Mouse (Mus musculus): Measurements from ENCODE around the gene Prkci. TPM values are rescaled to one million over a fixed set of nuclear protein-coding genes. Genes with fewer than 3 reads are reported as not detected.

Prkci gene
- polyA plus RNA-seq, 1 experiment from 2014 or later, result 3.8 TPM

DNA sequence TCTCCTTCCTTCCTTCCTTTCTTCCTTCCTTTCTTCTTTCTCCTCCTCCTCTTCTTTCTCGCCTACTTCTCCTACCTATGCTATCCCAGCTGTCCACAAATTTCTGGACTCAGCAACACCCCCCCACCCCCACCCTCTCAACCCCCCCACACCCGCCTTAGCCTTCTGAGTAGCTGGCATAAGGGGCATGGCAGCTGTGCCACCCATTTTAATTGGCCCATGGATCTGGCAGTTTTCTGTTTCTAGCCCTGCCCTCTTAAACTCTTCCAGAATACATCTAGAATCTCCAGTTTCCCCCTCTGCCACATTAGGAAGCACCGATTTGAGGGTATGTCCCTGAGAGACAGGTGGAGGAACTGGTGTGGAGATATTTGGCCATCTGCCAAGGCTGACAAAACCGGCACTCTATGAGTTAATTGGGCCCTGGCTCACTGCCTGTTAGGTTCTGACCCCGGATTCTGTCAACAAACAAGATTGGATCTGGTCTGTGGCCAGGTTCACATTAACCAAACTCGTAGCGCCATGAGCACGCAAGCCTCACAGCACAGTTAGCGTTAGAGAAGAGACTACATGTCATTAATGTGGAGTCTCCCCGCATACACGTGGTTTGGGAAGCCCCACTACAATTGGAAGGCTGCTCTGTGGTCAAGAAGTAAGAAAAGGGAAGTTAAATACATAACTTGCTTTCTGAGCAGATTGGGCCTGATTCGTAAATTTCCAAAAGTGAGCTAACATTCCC lies 88.1 kb downstream of the Prkci start:
- 12% methylated on average over 12 of the region's 12 CpGs for WGBS (ENCODE audit: insufficient replicate concordance)
- H3K9ac ChIP-seq (replicated peaks), result no peak overlapping the region
- ATAC-seq, result peak; percentile 75
- H3K9me3 ChIP-seq (ENCODE audit: low read length), result no peaks in the 10 kb centered on the region
- no peaks in the 10 kb centered on the region for H3K27me3 ChIP-seq (ENCODE audit: insufficient read depth, low read length)
- no peak for TF ChIP-seq CTCF (IDR thresholded peaks at IDR 0.05; ENCODE audit: low read depth)
- no peak; the same call in 1 of the 2 replicates for TF ChIP-seq EP300 (IDR thresholded peaks at IDR 0.05; ENCODE audit: low read depth)
- H3K4me1 ChIP-seq (ENCODE audit: insufficient read depth), result peaks cover 25% of the 10 kb centered on the region
- H3K36me3 ChIP-seq (replicated peaks; ENCODE audit: insufficient read depth, low read length), result no peaks in the 10 kb centered on the region
- peak overlapping the region; percentile 75 for H3K27ac ChIP-seq (ENCODE audit: low read depth)
- H3K4me3 ChIP-seq (ENCODE audit: low read depth, low read length), result no peak overlapping the region
- H3K4me2 ChIP-seq (ENCODE audit: low read depth, low read length), result peak overlapping the region; percentile 27; the same call in 1 of the 2 replicates
- peak; percentile 77 for DNase-seq

DNA sequence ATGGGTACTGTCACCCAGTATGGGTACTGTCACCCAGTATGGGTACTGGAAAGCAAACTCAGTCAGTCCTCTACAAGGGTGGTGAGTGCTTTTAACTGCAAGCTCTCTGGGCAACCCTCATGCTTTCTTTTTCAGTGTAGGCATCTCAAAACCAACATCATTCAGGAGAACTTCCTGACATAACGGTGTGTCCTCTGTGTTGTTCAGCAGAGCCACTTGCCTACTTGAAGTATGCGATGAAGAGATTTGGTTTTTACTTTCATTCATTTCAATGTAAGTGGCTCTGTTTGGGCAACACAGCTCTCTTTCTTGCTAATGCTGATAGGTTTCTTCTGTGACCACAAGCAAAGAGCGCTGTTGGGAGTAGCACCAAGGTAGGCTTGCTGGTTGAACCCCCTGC lies 89.5 kb downstream of the Prkci start:
- H3K4me3 ChIP-seq (ENCODE audit: low read depth, low read length), result no peak overlapping the region
- H3K27ac ChIP-seq (ENCODE audit: low read depth), result no peak overlapping the region
- no peak for ATAC-seq
- H3K9me3 ChIP-seq (ENCODE audit: low read length), result no peaks in the 10 kb centered on the region
- no peak overlapping the region for H3K9ac ChIP-seq (replicated peaks)
- no peak for DNase-seq
- peaks cover 31% of the 10 kb centered on the region for H3K4me1 ChIP-seq (ENCODE audit: insufficient read depth)
- H3K36me3 ChIP-seq (replicated peaks; ENCODE audit: insufficient read depth, low read length), result no peaks in the 10 kb centered on the region
- H3K27me3 ChIP-seq (ENCODE audit: insufficient read depth, low read length), result no peaks in the 10 kb centered on the region
- H3K4me2 ChIP-seq (ENCODE audit: low read depth, low read length), result no peak overlapping the region
- no peak for TF ChIP-seq CTCF (IDR thresholded peaks at IDR 0.05; ENCODE audit: low read depth)
- TF ChIP-seq EP300 (IDR thresholded peaks at IDR 0.05; ENCODE audit: low read depth), result no peak
- WGBS (ENCODE audit: insufficient replicate concordance), result 84% methylated on average over 3 of the region's 3 CpGs

DNA sequence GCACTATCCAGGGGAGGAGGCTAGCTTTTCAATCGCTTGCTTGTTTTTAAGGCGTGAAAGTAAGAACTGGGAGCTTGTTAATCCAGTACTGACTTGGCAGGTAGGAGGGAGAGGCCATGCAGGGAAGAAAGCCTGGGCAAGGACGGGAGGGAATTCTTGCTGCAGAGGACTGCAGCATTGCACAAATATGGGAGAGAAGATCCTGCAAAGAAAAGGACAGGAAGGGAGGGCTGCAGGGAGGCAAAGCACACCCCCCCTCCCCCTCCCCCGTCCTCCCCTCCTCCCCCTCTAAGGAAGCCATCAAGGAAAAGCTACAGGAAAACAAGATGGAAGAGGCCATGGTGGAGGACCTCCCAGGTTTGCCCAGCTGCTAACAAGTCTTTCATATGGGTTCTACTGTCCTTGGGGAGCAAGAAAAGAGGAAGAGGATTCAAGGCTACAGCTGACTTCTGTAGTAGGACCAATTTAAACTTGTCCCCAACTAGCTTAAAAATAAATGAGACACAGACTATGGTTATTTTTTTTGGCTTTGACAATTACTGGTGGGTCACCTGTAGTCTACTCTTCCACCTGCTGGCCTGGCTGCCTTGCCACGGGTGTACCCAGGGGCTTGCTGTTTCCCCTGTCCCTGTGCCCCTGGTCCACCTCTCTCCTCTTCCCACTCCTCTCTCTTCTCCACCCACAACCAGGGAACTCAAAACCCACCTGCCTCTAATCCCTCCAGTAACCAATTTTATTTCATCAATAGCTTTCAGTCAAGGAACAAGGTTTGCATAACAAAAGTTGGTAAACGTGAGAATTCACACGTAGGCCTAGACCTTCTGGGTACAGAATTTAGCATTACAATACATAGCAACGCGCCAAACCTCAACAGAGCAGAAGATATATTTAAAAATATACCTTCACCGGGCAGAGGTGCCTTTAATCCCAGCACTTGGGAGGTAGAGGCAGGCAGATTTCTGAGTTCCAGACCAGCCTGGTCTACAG lies 93.5 kb downstream of the Prkci start:
- ATAC-seq (no peak), DNase-seq (no peak)
- Histone ChIP-seq H3K9me3 (ENCODE audit: low read length) (no peaks in the 10 kb centered on the region), H3K4me2 (ENCODE audit: low read depth, low read length) (no peak overlapping the region), H3K4me3 (ENCODE audit: low read depth, low read length) (no peak overlapping the region), H3K27me3 (ENCODE audit: insufficient read depth, low read length) (no peaks in the 10 kb centered on the region), H3K36me3 (replicated peaks; ENCODE audit: insufficient read depth, low read length) (no peaks in the 10 kb centered on the region), H3K4me1 (ENCODE audit: insufficient read depth) (peaks cover 33% of the 10 kb centered on the region), H3K27ac (ENCODE audit: low read depth) (0 out of 2 replicates have a peak overlapping the region, but pooled peaks have one; percentile 55), H3K9ac (replicated peaks) (no peak overlapping the region)
- TF ChIP-seq CTCF (IDR thresholded peaks at IDR 0.05; ENCODE audit: low read depth) (no peak), EP300 (IDR thresholded peaks at IDR 0.05; ENCODE audit: low read depth) (no peak)
- 59% methylated on average over 10 of the region's 10 CpGs for WGBS (ENCODE audit: insufficient replicate concordance)

DNA sequence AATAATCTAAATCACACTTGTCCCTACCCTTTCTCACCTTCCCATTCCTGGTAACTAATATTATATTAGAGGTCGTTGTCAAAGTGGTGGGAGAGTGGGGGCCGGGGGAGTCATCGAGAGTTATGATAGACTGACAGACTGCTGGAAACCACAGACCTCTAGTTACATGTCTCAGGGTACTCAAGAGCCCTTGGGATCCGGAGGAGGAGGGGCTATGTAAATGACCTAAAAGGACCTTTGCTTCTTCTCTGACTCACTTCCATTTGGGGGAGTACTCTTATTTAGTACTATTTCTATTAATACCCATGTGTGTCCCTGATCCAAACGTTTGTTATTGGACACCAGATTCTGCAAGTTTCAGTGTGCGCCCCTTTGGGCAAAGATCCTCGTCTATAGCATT lies 94.4 kb downstream of the Prkci start:
- H3K4me3 ChIP-seq (ENCODE audit: low read depth, low read length), result no peak overlapping the region
- no peak overlapping the region for H3K9ac ChIP-seq (replicated peaks)
- H3K9me3 ChIP-seq (ENCODE audit: low read length), result no peaks in the 10 kb centered on the region
- no peak overlapping the region for H3K4me2 ChIP-seq (ENCODE audit: low read depth, low read length)
- H3K27me3 ChIP-seq (ENCODE audit: insufficient read depth, low read length), result no peaks in the 10 kb centered on the region
- no peak for TF ChIP-seq CTCF (IDR thresholded peaks at IDR 0.05; ENCODE audit: low read depth)
- TF ChIP-seq EP300 (IDR thresholded peaks at IDR 0.05; ENCODE audit: low read depth), result no peak
- no peak overlapping the region for H3K27ac ChIP-seq (ENCODE audit: low read depth)
- no peaks in the 10 kb centered on the region for H3K36me3 ChIP-seq (replicated peaks; ENCODE audit: insufficient read depth, low read length)
- 37% methylated on average over 7 of the region's 7 CpGs for WGBS (ENCODE audit: insufficient replicate concordance)
- peaks cover 28% of the 10 kb centered on the region for H3K4me1 ChIP-seq (ENCODE audit: insufficient read depth)
- DNase-seq (no peak), ATAC-seq (no peak)

GRCm38 (mm10) chr3:31093196-31093595 lies 97.6 kb downstream of the Prkci start:
- H3K4me3 ChIP-seq (ENCODE audit: low read depth, low read length), result peak overlapping the region; percentile 93
- ATAC-seq, result no peak
- no peaks in the 10 kb centered on the region for H3K36me3 ChIP-seq (replicated peaks; ENCODE audit: insufficient read depth, low read length)
- H3K4me1 ChIP-seq (ENCODE audit: insufficient read depth), result peaks cover 34% of the 10 kb centered on the region
- H3K9me3 ChIP-seq (ENCODE audit: low read length), result no peaks in the 10 kb centered on the region
- peak overlapping the region; percentile 27 for H3K9ac ChIP-seq (replicated peaks)
- TF ChIP-seq EP300 (IDR thresholded peaks at IDR 0.05; ENCODE audit: low read depth) (no peak; the same call in 1 of the 2 replicates), CTCF (IDR thresholded peaks at IDR 0.05; ENCODE audit: low read depth) (no peak)
- peak overlapping the region; percentile 100 for H3K27ac ChIP-seq (ENCODE audit: low read depth)
- no peaks in the 10 kb centered on the region for H3K27me3 ChIP-seq (ENCODE audit: insufficient read depth, low read length)
- 6% methylated on average over 13 of the region's 13 CpGs for WGBS (ENCODE audit: insufficient replicate concordance)
- peak; percentile 29 for DNase-seq
- peak overlapping the region; percentile 85 for H3K4me2 ChIP-seq (ENCODE audit: low read depth, low read length)
